Mouse (Mus musculus) heart, postnatal 0 days (tissue): ENCODE measurements around the gene Tagln. TPM values are rescaled to one million over a fixed set of nuclear protein-coding genes. Genes with fewer than 3 reads are reported as not detected.

Experiments used
- ATAC-seq: fragments of 200-750 bp; cut with Nextera tagmentation; 2 replicates; pipeline ENCODE4 v1.8.0; 2017; ENCODE audit warnings: low read depth, moderate number of reproducible peaks, moderate library complexity; ENCODE audit not compliant: insufficient read depth
- DNase-seq: peaks from one replicate; pipeline ENCODE4 v3.0.0-alpha.2; 2016; ENCODE audit warnings: low spot score
- H3K27ac ChIP-seq: fragments of 300-500 bp; sonication (generic); 2 replicates; pipeline ENCODE4 v1.5.1; 2014; ENCODE audit warnings: low read depth, mild to moderate bottlenecking
- H3K27me3 ChIP-seq: fragments of 300-500 bp; sonication (generic); 2 replicates; pipeline ENCODE4 v1.6.1; 2014; ENCODE audit warnings: low read length, mixed read lengths; ENCODE audit not compliant: control insufficient read depth, insufficient read depth
- H3K36me3 ChIP-seq: fragments of 300-500 bp; sonication (generic); replicated peaks from 2 replicates; pipeline ENCODE4 v1.6.1; 2014; ENCODE audit warnings: low read length, mixed read lengths; ENCODE audit not compliant: control insufficient read depth, insufficient read depth
- H3K4me1 ChIP-seq: fragments of 300-500 bp; sonication (generic); 2 replicates; pipeline ENCODE4 v1.6.1; 2014; ENCODE audit warnings: antibody characterized with exemption; ENCODE audit not compliant: control insufficient read depth, insufficient read depth
- H3K4me2 ChIP-seq: fragments of 300-500 bp; sonication (generic); 2 replicates; pipeline ENCODE4 v1.6.1; 2014; ENCODE audit warnings: low read depth, mild to moderate bottlenecking, low read length, moderate library complexity
- H3K4me3 ChIP-seq: fragments of 300-500 bp; sonication (generic); 2 replicates; pipeline ENCODE4 v1.5.1; 2014; ENCODE audit warnings: low read depth, low read length
- H3K9ac ChIP-seq: fragments of 300-500 bp; sonication (generic); replicated peaks from 2 replicates; pipeline ENCODE4 v1.6.1; 2014; ENCODE audit warnings: low read depth, low read length, mixed read lengths
- H3K9me3 ChIP-seq: fragments of 300-500 bp; sonication (generic); replicated peaks from 2 replicates; pipeline ENCODE4 v1.6.1; 2016; ENCODE audit warnings: low read length; ENCODE audit not compliant: control insufficient read depth
- CTCF ChIP-seq: IDR thresholded peaks from 2 replicates; pipeline ENCODE4 v1.5.1; 2016; ENCODE audit warnings: antibody characterized with exemption, control low read depth, low read depth
- EP300 ChIP-seq: IDR thresholded peaks from 2 replicates; pipeline ENCODE4 v1.6.1; 2016; ENCODE audit warnings: antibody characterized with exemption, low read depth
- microRNA-seq: library from miRNA; unstranded; fragments of <30 nt; microRNA quantifications from one replicate; pipeline ENCODE4, GENCODE M21; 2016
- polyA plus RNA-seq: library from polyadenylated mRNA; unstranded; fragments of >200 nt; fragmentation: Nextera tagmentation; extraction: Ambion mirVana; gene quantifications from 2 replicates; pipeline ENCODE4 v1.2.1, GENCODE M21; 2015
- total RNA-seq: library from RNA; depleted of rRNA; stranded (reverse); fragments of >200 nt; gene quantifications from 2 replicates; pipeline ENCODE4 v1.2.3, GENCODE M21; 2014; ENCODE audit warnings: low replicate concordance; rRNA removed

The Tagln gene
- total and polyA plus RNA-seq, 2 experiments from 2014 or later, result 54.5 to 610 TPM

DNA sequence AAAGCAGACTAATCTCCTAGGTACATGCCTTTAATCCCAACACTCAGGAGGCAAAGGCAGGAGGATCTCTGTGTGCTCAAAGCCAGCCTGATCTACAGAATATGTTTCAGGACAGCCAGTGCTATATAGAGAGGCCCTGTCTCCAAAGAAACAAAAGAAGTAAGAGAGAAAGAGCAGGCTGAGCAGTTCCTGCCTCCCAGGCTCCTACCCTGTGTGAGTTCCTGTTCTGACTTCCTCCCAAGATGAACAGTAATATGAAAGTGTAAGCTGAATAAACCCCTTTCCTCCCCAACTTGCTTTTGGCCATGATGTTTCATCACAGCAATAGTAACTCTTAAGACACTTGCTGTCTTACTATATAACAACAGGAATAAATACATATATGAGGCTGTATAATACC, 42.2 kb downstream of the Tagln start:
- no peaks in the 10 kb centered on the region for H3K4me1 ChIP-seq
- H3K27ac ChIP-seq, result no peak overlapping the region
- H3K9me3 ChIP-seq, result no peaks in the 10 kb centered on the region
- H3K4me3 ChIP-seq, result no peak overlapping the region
- no peak for ATAC-seq
- H3K27me3 ChIP-seq, result no peaks in the 10 kb centered on the region
- H3K9ac ChIP-seq, result no peak overlapping the region
- TF ChIP-seq CTCF (no peak), EP300 (no peak)
- H3K4me2 ChIP-seq, result no peak overlapping the region
- no peak for DNase-seq
- peaks cover 83% of the 10 kb centered on the region for H3K36me3 ChIP-seq

Small RNA genes lying within 50 kb of the gene (microRNA-seq; reads per million reads assigned to microRNA genes)
- gene Mir7087, result not detected

Other genes starting within 250 kb of the Tagln start
- 15.7 and 29.8 TPM in 2 replicates for gene Cep164, start 107.4 kb downstream of the Tagln start, total RNA-seq
- gene Cep164, start 107.4 kb downstream of the Tagln start, polyA plus RNA-seq, result 7.0 and 9.4 TPM in 2 replicates
- gene Bace1, start 97.5 kb downstream of the Tagln start, total RNA-seq, result 29.0 and 52.6 TPM in 2 replicates
- gene Bace1, start 97.5 kb downstream of the Tagln start, polyA plus RNA-seq, result 16.7 and 17.8 TPM in 2 replicates
- 31.7 and 57.1 TPM in 2 replicates for gene Pcsk7, start 29.6 kb downstream of the Tagln start, total RNA-seq
- 12.0 and 15.0 TPM in 2 replicates for gene Pcsk7, start 29.6 kb downstream of the Tagln start, polyA plus RNA-seq
- 27.4 and 42.9 TPM in 2 replicates for gene Rnf214, start 29.1 kb downstream of the Tagln start, total RNA-seq
- 30.5 and 32.4 TPM in 2 replicates for gene Rnf214, start 29.1 kb downstream of the Tagln start, polyA plus RNA-seq
- 78.4 and 80.3 TPM in 2 replicates for gene Sidt2, start 19.2 kb upstream of the Tagln start, total RNA-seq
- 29.9 and 31.4 TPM in 2 replicates for gene Sidt2, start 19.2 kb upstream of the Tagln start, polyA plus RNA-seq
- 41.0 and 50.3 TPM in 2 replicates for gene Pafah1b2, start 76.6 kb upstream of the Tagln start, total RNA-seq
- 83.6 and 92.8 TPM in 2 replicates for gene Pafah1b2, start 76.6 kb upstream of the Tagln start, polyA plus RNA-seq
- 35.3 and 49.3 TPM in 2 replicates for gene Sik3, start 76.8 kb upstream of the Tagln start, total RNA-seq
- 12.2 and 13.1 TPM in 2 replicates for gene Sik3, start 76.8 kb upstream of the Tagln start, polyA plus RNA-seq